Mouse (Mus musculus): ENCODE data around the gene Arhgap8. TPM values are rescaled to one million over a fixed set of nuclear protein-coding genes. Genes with fewer than 3 reads are reported as not detected.

Arhgap8 gene
- polyA plus RNA-seq, 1 experiment, result 0.18 TPM

- WGBS, result 33% methylated on average over 4 of the region's 4 CpGs
- H3K4me3 ChIP-seq (replicated peaks; ENCODE audit: insufficient read depth, low read depth, low read length), result no peak overlapping the region
- peaks cover 52% of the 10 kb centered on the region for H3K4me1 ChIP-seq (ENCODE audit: control insufficient read depth, insufficient read depth, low read length)
- H3K27me3 ChIP-seq (ENCODE audit: control insufficient read depth, insufficient read depth, low read length), result no peaks in the 10 kb centered on the region
- DNase-seq, result peak in 1 of 2 experiments; percentile 29
- H3K27ac ChIP-seq (ENCODE audit: insufficient read depth, low read length), result no peak overlapping the region
- TF ChIP-seq POLR2A (IDR thresholded peaks at IDR 0.05; ENCODE audit: borderline replicate concordance, insufficient read depth, low read length), result no peak
- TF ChIP-seq CTCF (IDR thresholded peaks at IDR 0.05; ENCODE audit: borderline replicate concordance, insufficient read depth, low read depth, low read length), result no peak
Measured at GRCm38 (mm10) chr15:84815171-84815570, 95.3 kb downstream of the Arhgap8 start.

DNA sequence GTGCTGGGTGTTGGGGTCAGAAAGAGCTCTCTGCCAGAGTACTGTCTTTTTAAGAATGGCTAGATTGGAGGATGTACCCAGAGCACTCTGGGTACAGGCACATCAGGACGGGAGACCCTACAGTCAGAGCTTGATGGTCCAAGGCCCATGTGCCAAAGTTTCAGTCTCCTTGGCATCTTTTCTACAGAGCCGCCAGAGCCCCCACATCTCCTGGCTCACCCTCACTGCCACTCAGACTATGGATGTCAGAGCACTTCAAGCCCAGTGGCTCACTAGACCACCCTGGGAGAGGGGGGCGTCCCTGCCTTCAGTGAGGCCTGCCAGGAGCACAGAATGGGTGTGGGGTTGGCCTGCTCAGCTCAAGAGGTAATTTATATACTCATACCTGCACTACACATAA lies 97.7 kb downstream of the Arhgap8 start:
- no peak for DNase-seq
- 62% methylated on average over 3 of the region's 3 CpGs for whole genome bisulfite sequencing
- Histone ChIP-seq H3K27ac (ENCODE audit: insufficient read depth, low read length) (no peak overlapping the region), H3K27me3 (ENCODE audit: control insufficient read depth, insufficient read depth, low read length) (no peaks in the 10 kb centered on the region), H3K4me1 (ENCODE audit: control insufficient read depth, insufficient read depth, low read length) (peaks cover 42% of the 10 kb centered on the region), H3K4me3 (replicated peaks; ENCODE audit: insufficient read depth, low read depth, low read length) (no peak overlapping the region)
- no peak for TF ChIP-seq CTCF (IDR thresholded peaks at IDR 0.05; ENCODE audit: borderline replicate concordance, insufficient read depth, low read depth, low read length)
- TF ChIP-seq POLR2A (IDR thresholded peaks at IDR 0.05; ENCODE audit: borderline replicate concordance, insufficient read depth, low read length), result no peak

DNA sequence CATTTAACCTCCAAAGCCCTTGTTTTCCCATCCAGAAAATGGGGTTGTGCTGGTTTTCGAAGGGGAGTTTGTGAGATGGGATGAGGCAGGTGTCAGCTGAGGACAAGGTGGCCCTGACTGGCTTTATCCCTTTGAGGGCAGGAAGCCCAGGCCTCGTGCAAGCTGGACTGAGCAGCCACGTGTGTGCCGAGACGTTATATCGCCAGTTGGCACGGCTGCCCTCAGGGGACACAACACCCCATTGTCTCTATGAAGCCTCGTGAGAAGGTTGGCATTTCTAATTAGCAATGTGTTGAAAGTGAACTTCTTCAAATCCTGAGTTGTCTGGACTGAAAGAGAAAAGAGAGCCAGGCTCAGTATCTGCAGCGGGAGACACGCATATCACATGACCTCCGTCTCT lies 98.4 kb downstream of the Arhgap8 start:
- H3K4me1 ChIP-seq (ENCODE audit: control insufficient read depth, insufficient read depth, low read length), result peaks cover 36% of the 10 kb centered on the region
- no peak overlapping the region for H3K27ac ChIP-seq (ENCODE audit: insufficient read depth, low read length)
- no peak overlapping the region for H3K4me3 ChIP-seq (replicated peaks; ENCODE audit: insufficient read depth, low read depth, low read length)
- TF ChIP-seq POLR2A (IDR thresholded peaks at IDR 0.05; ENCODE audit: borderline replicate concordance, insufficient read depth, low read length) (no peak), CTCF (IDR thresholded peaks at IDR 0.05; ENCODE audit: borderline replicate concordance, insufficient read depth, low read depth, low read length) (no peak)
- WGBS, result 33% methylated on average over 11 of the region's 11 CpGs
- no peaks in the 10 kb centered on the region for H3K27me3 ChIP-seq (ENCODE audit: control insufficient read depth, insufficient read depth, low read length)
- DNase-seq, result peak in 1 of 2 experiments; percentile 43

DNA sequence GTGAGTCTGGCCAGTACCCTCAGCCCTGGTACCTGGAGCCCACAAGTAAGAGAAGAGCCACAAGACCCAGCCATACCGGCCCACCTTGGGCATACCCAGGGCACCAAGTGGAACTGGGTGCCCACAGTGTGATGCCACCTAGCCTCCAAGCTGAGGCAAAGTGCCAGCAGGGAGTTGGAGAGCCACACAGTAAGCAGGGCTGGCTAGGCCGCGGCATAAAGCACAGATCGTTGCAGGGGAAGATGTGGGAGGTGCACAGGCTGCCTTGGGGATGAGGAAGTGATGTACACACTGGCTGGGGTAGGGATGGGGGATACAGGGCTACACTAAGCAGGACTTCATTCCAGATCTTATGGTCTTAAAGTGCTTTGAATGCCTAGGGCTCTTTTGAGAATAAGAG lies 101.0 kb downstream of the Arhgap8 start:
- Histone ChIP-seq H3K27ac (ENCODE audit: insufficient read depth, low read length) (no peak overlapping the region), H3K27me3 (ENCODE audit: control insufficient read depth, insufficient read depth, low read length) (no peaks in the 10 kb centered on the region), H3K4me3 (replicated peaks; ENCODE audit: insufficient read depth, low read depth, low read length) (no peak overlapping the region), H3K4me1 (ENCODE audit: control insufficient read depth, insufficient read depth, low read length) (peaks cover 24% of the 10 kb centered on the region)
- WGBS, result 35% methylated on average over 4 of the region's 4 CpGs
- no peak for TF ChIP-seq POLR2A (IDR thresholded peaks at IDR 0.05; ENCODE audit: borderline replicate concordance, insufficient read depth, low read length)
- DNase-seq, result no peak

Other genes with a start within 250 kb of the Arhgap8 start
- gene Rtl6, start 162.2 kb upstream of the Arhgap8 start, polyA plus RNA-seq (2012; rRNA removed), result 21.6 and 22.6 TPM in 2 replicates
- 13.5 and 14.9 TPM in 2 replicates for gene Prr5, start 50.4 kb upstream of the Arhgap8 start, polyA plus RNA-seq (2012; rRNA removed)
- 36.5 and 37.1 TPM in 2 replicates for gene Phf21b, start 136.0 kb downstream of the Arhgap8 start, polyA plus RNA-seq (2012; rRNA removed)
- gene Gm29666, start 200.0 kb downstream of the Arhgap8 start, polyA plus RNA-seq (2012; rRNA removed), result 1.9 and 2.2 TPM in 2 replicates
- 17.5 and 18.9 TPM in 2 replicates for gene Nup50, start 203.4 kb downstream of the Arhgap8 start, polyA plus RNA-seq (2012; rRNA removed)

All from cerebellum, adult 2 months (tissue).